Mouse (Mus musculus) cerebellum, postnatal 10 days (tissue): ENCODE measurements around the gene Arhgap30.

ENCODE experiments used
- DNase-seq, 2 experiments: peaks; one replicate each; pipeline ENCODE4 v3.0.0; 2021; ENCODE audit warnings: mixed read lengths in 2 of 2

Gene Arhgap30

GRCm38 (mm10) chr1:171378298-171378697 lies 10.5 kb upstream of the Arhgap30 start:
- DNase-seq, result peak; percentile 45 to 46

GRCm38 (mm10) chr1:171379935-171380599 lies 8.7 kb upstream of the Arhgap30 start:
- peak; percentile 86 to 88 for DNase-seq

- no peak for DNase-seq
Measured at GRCm38 (mm10) chr1:171382096-171382620, 6.6 kb upstream of the Arhgap30 start.

GRCm38 (mm10) chr1:171384361-171384760 lies 4.4 kb upstream of the Arhgap30 start:
- no peak for DNase-seq

GRCm38 (mm10) chr1:171385171-171385570 lies 3.6 kb upstream of the Arhgap30 start:
- no peak for DNase-seq

GRCm38 (mm10) chr1:171387099-171387498 lies 1.7 kb upstream of the Arhgap30 start:
- peak; percentile 59 to 67 for DNase-seq

GRCm38 (mm10) chr1:171390101-171390500 lies 1.3 kb downstream of the Arhgap30 start:
- DNase-seq, result no peak

GRCm38 (mm10) chr1:171401821-171402220 lies 13.1 kb downstream of the Arhgap30 start:
- DNase-seq, result no peak

- DNase-seq, result no peak
Measured at GRCm38 (mm10) chr1:171402991-171403390, 14.2 kb downstream of the Arhgap30 start.

- DNase-seq, result no peak
Measured at GRCm38 (mm10) chr1:171407263-171407662, 18.5 kb downstream of the Arhgap30 start.

- no peak for DNase-seq
Measured at GRCm38 (mm10) chr1:171410231-171410630, 21.5 kb downstream of the Arhgap30 start.

- peak; percentile 96 to 98 for DNase-seq
Measured at GRCm38 (mm10) chr1:171410947-171411484, 22.3 kb downstream of the Arhgap30 start, which contains the start of gene Usf1. Gene Usf1 (plus strand): TSS chr1:171411313.

- DNase-seq, result no peak
Measured at GRCm38 (mm10) chr1:171411492-171411941, 22.8 kb downstream of the Arhgap30 start.

GRCm38 (mm10) chr1:171412001-171412441 lies 23.3 kb downstream of the Arhgap30 start:
- peak; percentile 69 to 70 for DNase-seq

GRCm38 (mm10) chr1:171412446-171412845 lies 23.7 kb downstream of the Arhgap30 start:
- DNase-seq, result peak; percentile 25 to 51

GRCm38 (mm10) chr1:171413608-171414007 lies 24.9 kb downstream of the Arhgap30 start:
- DNase-seq, result no peak

GRCm38 (mm10) chr1:171418660-171419059 lies 29.9 kb downstream of the Arhgap30 start, which contains the start of gene Tstd1:
Gene Tstd1 (plus strand): TSS chr1:171418872.
- DNase-seq, result no peak

GRCm38 (mm10) chr1:171419291-171419882 lies 30.6 kb downstream of the Arhgap30 start:
- DNase-seq, result no peak

- no peak for DNase-seq
Measured at GRCm38 (mm10) chr1:171419905-171420304, 31.2 kb downstream of the Arhgap30 start.

- DNase-seq, result no peak
Measured at GRCm38 (mm10) chr1:171422504-171423095, 33.8 kb downstream of the Arhgap30 start.

GRCm38 (mm10) chr1:171424638-171425037 lies 35.9 kb downstream of the Arhgap30 start:
- DNase-seq, result no peak

- no peak for DNase-seq
Measured at GRCm38 (mm10) chr1:171425126-171425525, 36.4 kb downstream of the Arhgap30 start.

GRCm38 (mm10) chr1:171432158-171432557 lies 43.4 kb downstream of the Arhgap30 start:
- no peak for DNase-seq
